Mouse (Mus musculus) adrenal gland, adult 8-10 months (tissue): ENCODE measurements around the gene Dpm2. TPM values are rescaled to one million over a fixed set of nuclear protein-coding genes. Genes with fewer than 3 reads are reported as not detected.

Experiments used
- DNase-seq: peaks from one replicate; pipeline ENCODE4 v3.0.0; 2022
- total RNA-seq, 4 experiments: library from RNA; stranded (reverse); gene quantifications; 2 replicates each; pipeline ENCODE4 v1.2.4; 2022

Gene Dpm2
- total RNA-seq, 4 experiments from 2014 or later, result 57.1 to 68.1 (median 62.4) TPM

GRCm38 (mm10) chr2:32547380-32547779, 23.3 kb upstream of the Dpm2 start:
- DNase-seq, result no peak

- DNase-seq, result peak; percentile 68
Observed at GRCm38 (mm10) chr2:32547964-32548739, 22.5 kb upstream of the Dpm2 start.

- DNase-seq, result no peak
Observed at GRCm38 (mm10) chr2:32549171-32549570, 21.5 kb upstream of the Dpm2 start.

GRCm38 (mm10) chr2:32549764-32550163, 20.9 kb upstream of the Dpm2 start:
- DNase-seq, result no peak

- no peak for DNase-seq
Observed at GRCm38 (mm10) chr2:32551236-32551635, 19.4 kb upstream of the Dpm2 start.

GRCm38 (mm10) chr2:32553592-32554148, 17.0 kb upstream of the Dpm2 start:
- no peak for DNase-seq

GRCm38 (mm10) chr2:32555484-32555883, 15.2 kb upstream of the Dpm2 start:
- no peak for DNase-seq

- DNase-seq, result no peak
Observed at GRCm38 (mm10) chr2:32556019-32556418, 14.6 kb upstream of the Dpm2 start.

GRCm38 (mm10) chr2:32559570-32559969, 11.1 kb upstream of the Dpm2 start:
- no peak for DNase-seq

- DNase-seq, result no peak
Observed at GRCm38 (mm10) chr2:32566536-32567063, 4.1 kb upstream of the Dpm2 start.

GRCm38 (mm10) chr2:32568149-32568548, 2.5 kb upstream of the Dpm2 start:
- DNase-seq, result no peak

GRCm38 (mm10) chr2:32568941-32569340, 1.7 kb upstream of the Dpm2 start:
- DNase-seq, result no peak

- no peak for DNase-seq
Observed at GRCm38 (mm10) chr2:32572196-32572595, 1.5 kb downstream of the Dpm2 start.

GRCm38 (mm10) chr2:32574497-32574896, 3.8 kb downstream of the Dpm2 start, which contains the start of gene Pip5kl1:
Pip5kl1 (plus strand) TSS chr2:32574797.
- DNase-seq, result no peak

- DNase-seq, result no peak
Observed at GRCm38 (mm10) chr2:32574901-32575585, 4.4 kb downstream of the Dpm2 start.

- DNase-seq, result no peak
Observed at GRCm38 (mm10) chr2:32575586-32576160, 5.0 kb downstream of the Dpm2 start, which contains the start of gene 9430097D07Rik. 9430097D07Rik (minus strand) TSS chr2:32575684.

- DNase-seq, result no peak
Observed at GRCm38 (mm10) chr2:32576532-32576931, 5.9 kb downstream of the Dpm2 start.

- no peak for DNase-seq
Observed at GRCm38 (mm10) chr2:32578146-32579046, 7.7 kb downstream of the Dpm2 start.

GRCm38 (mm10) chr2:32581450-32582095, 10.9 kb downstream of the Dpm2 start:
- DNase-seq, result no peak

- DNase-seq, result peak; percentile 67
Observed at GRCm38 (mm10) chr2:32582830-32583799, 12.5 kb downstream of the Dpm2 start.
